Mouse (Mus musculus) ES-E14 (cell line): Measurements from ENCODE around the gene Rrbp1. TPM values are rescaled to one million over a fixed set of nuclear protein-coding genes. Genes with fewer than 3 reads are reported as not detected.

Experiments
- DNase-seq: peaks from one replicate; pipeline ENCODE4 v3.0.0-alpha.2; 2013; ENCODE audit warnings: low read depth, low spot score
- H3K27ac ChIP-seq: 2 replicates; pipeline ENCODE4 v1.5.1; 2012; ENCODE audit warnings: low read depth, mild to moderate bottlenecking, low read length, moderate library complexity, mixed read lengths; ENCODE audit not compliant: poor library complexity, insufficient read depth, severe bottlenecking
- H3K36me3 ChIP-seq: 2 replicates; pipeline ENCODE4 v1.6.1; 2012; ENCODE audit warnings: mild to moderate bottlenecking, low read length, moderate library complexity, mixed read lengths; ENCODE audit not compliant: control insufficient read depth, poor library complexity, insufficient read depth, severe bottlenecking
- H3K4me1 ChIP-seq, 2 experiments: fragments of 150-350 bp in 1 of 2; sonication (generic) in 1 of 2; 2 replicates each; pipeline ENCODE4 v1.6.1; 2012; ENCODE audit warnings: low read length in 2 of 2, mild to moderate bottlenecking in 1 of 2, mixed read lengths in 1 of 2; ENCODE audit not compliant: control insufficient read depth in 2 of 2, insufficient read depth in 2 of 2, poor library complexity in 1 of 2
- H3K4me3 ChIP-seq, 2 experiments: fragments of 150-350 bp in 1 of 2; sonication (generic) in 1 of 2; 2 replicates each; pipeline ENCODE4 v1.5.1; 2012; ENCODE audit warnings: low read length in 2 of 2, low read depth in 1 of 2, mild to moderate bottlenecking in 1 of 2, mixed read lengths in 1 of 2; ENCODE audit not compliant: insufficient read depth in 1 of 2, poor library complexity in 1 of 2, severe bottlenecking in 1 of 2
- H3K9ac ChIP-seq: 2 replicates; pipeline ENCODE4 v1.6.1; 2012; ENCODE audit warnings: low read depth, mild to moderate bottlenecking, low read length, mixed read lengths; ENCODE audit not compliant: poor library complexity, insufficient read depth, severe bottlenecking
- H3K9me3 ChIP-seq: fragments of 150-350 bp; sonication (generic); 2 replicates; pipeline ENCODE4 v1.6.1; 2012; ENCODE audit warnings: low read depth, mild to moderate bottlenecking, low read length; ENCODE audit not compliant: control insufficient read depth, insufficient read depth
- CHD2 ChIP-seq: IDR thresholded peaks from 2 replicates; pipeline ENCODE4 v1.6.1; 2014; ENCODE audit warnings: mild to moderate bottlenecking, low read depth, low read length, inconsistent platforms
- HCFC1 ChIP-seq: IDR thresholded peaks from 2 replicates; pipeline ENCODE4 v1.6.1; 2012; ENCODE audit warnings: low read length, inconsistent platforms, borderline replicate concordance; ENCODE audit not compliant: insufficient read depth
- MAFK ChIP-seq: IDR thresholded peaks from 2 replicates; pipeline ENCODE4 v1.6.1; 2014; ENCODE audit warnings: mild to moderate bottlenecking, low read depth, low read length, inconsistent platforms; ENCODE audit not compliant: insufficient read depth
- ZC3H11A ChIP-seq: IDR thresholded peaks from 2 replicates; pipeline ENCODE4 v1.6.1; 2012; ENCODE audit warnings: low read depth, mild to moderate bottlenecking, inconsistent platforms, low read length, borderline replicate concordance
- ZNF384 ChIP-seq: IDR thresholded peaks from 2 replicates; pipeline ENCODE4 v1.6.1; 2012; ENCODE audit warnings: low read depth, low read length, inconsistent platforms
- in situ Hi-C, 2 experiments: fragments of 600-800 bp; cut with MboI; formaldehyde crosslinking; loops; one replicate each; pipeline ENCODE4 v1.15.1; 2025; ENCODE audit warnings: low sequenced_read_pairs in 2 of 2, inconsistent platforms in 1 of 2; ENCODE audit not compliant: unreplicated experiment in 2 of 2
- total RNA-seq: library from RNA; depleted of rRNA; stranded (reverse); fragments of 300-350 nt; gene quantifications from 2 replicates; pipeline ENCODE4 v1.2.3, GENCODE M21; 2012

The Rrbp1 gene
- total RNA-seq, 1 experiment, result 251 TPM

DNA sequence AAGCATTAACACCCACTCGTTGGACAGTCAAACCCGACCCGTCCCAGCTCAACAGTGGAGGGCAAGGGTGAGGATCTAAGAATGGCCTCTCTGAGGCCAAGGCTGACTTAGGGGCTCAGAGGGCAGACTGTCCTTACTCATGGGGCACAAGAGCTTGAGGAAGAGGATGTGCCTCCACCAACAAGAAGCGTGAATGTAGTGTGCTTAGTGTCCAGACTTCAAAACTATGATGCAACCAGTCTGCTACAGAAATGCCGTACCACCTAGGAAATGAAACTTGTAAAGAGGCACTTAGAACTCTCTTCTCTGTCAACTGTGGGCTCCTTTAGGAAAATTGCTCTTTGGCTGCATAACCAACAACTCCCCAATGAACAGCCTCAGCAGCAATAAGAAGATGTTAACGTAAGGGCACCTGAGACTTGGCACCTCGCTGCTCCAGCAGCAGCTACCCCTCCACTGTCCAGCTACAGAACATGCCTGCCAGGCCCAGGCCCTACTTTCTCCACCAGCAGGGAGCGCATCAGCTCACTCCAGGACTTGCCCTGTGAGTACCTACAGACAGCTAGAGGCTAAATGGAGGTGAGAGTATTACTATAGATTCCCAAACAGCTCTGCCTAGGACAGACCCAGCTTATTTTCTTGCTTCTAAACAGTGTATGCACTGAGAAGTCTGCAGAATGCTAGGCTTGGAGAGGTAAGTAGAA is 32.5 kb downstream of the Rrbp1 start:
- Histone ChIP-seq H3K9me3 (no peaks in the 10 kb centered on the region), H3K9ac (no peak overlapping the region), H3K36me3 (peaks cover 20% of the 10 kb centered on the region; the same call in 1 of the 2 replicates), H3K27ac (no peak overlapping the region), H3K4me1 (0 out of 4 replicates have a peak, but pooled peaks cover 0 to 1% of the 10 kb centered on the region in 2 experiments), H3K4me3 (no peak overlapping the region)
- in situ Hi-C loops, result no loop called here
- DNase-seq, result no peak
- TF ChIP-seq ZNF384 (no peak), ZC3H11A (no peak), HCFC1 (no peak), MAFK (no peak), CHD2 (no peak)

DNA sequence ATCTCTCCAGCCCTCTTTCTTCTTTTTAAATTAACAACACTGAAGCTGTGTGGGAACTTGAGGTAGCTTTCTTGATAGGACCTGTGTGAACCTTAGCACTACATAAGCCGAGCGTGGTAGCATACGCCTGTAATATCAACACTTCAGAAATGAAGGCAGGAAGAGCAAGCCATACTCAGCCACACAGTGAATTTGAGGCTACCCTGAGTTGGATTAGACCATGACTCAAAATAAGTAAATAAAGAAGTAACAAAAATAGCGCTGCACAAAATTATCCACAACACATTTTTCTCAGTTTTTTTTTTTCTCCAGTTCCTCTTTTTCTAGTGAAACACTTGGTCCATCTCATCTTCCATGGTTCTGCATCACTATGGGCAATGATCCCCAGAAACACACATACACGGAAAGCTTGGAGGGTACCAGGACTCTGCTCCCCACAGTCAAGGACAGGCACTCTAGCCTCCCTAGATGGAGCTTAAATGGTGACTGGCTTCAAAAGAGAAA is 35.9 kb downstream of the Rrbp1 start:
- no peak overlapping the region for H3K4me3 ChIP-seq
- TF ChIP-seq HCFC1 (no peak), CHD2 (no peak), ZC3H11A (no peak), ZNF384 (no peak), MAFK (no peak)
- H3K27ac ChIP-seq, result no peak overlapping the region
- H3K36me3 ChIP-seq, result peaks cover 38% of the 10 kb centered on the region
- in situ Hi-C loops, result no loop called here
- DNase-seq, result no peak
- no peaks in the 10 kb centered on the region for H3K9me3 ChIP-seq
- H3K9ac ChIP-seq, result no peak overlapping the region
- no peaks in the 10 kb centered on the region for H3K4me1 ChIP-seq

DNA sequence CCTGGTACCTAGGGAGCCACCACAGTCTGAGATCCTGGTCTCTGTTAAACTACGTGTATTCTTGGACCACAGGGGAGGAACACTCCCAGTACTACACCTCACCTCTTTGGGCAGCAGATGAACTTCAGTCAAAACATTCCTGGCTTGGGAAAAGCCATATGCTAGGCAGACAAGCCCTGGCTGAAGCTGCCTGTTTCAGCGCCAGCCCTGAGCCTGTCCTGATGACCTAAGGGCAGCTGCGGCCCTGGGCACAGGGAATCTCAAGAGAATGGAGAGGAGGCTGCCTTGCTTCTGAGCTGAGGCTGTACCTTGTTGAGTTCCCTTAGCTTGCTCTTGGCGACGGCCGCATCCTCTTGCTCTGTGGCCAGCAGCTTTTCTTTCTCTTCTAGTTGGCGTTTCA is 37.9 kb downstream of the Rrbp1 start:
- no peak overlapping the region for H3K4me3 ChIP-seq
- H3K9ac ChIP-seq, result no peak overlapping the region
- in situ Hi-C loops, result no loop called here
- peaks cover 46% of the 10 kb centered on the region for H3K36me3 ChIP-seq
- no peak overlapping the region for H3K27ac ChIP-seq
- no peak for DNase-seq
- no peaks in the 10 kb centered on the region for H3K9me3 ChIP-seq
- no peaks in the 10 kb centered on the region for H3K4me1 ChIP-seq
- no peak for TF ChIP-seq CHD2
- no peak for TF ChIP-seq HCFC1
- TF ChIP-seq ZC3H11A, result no peak
- no peak for TF ChIP-seq ZNF384
- TF ChIP-seq MAFK, result no peak

DNA sequence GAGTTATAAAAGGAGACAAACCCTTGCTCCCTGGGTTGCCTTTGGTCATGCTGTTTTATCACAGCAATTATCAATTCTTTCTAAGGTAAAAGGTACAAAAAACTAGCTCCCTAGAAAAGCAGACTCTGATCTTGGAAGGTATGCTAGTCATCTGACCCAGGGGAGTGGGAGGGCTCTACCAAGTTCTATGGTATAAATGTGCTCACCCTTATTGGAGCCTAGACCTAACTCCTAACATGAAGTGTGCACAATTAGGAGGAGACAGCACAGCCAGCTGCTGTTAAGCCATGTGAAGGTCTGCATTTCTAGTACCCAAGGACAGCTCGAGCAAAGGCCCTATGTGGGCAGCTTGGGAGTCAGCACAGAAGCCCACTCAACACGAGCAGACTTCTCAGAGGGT is 39.2 kb downstream of the Rrbp1 start:
- peaks cover 53% of the 10 kb centered on the region for H3K36me3 ChIP-seq
- no peak overlapping the region for H3K27ac ChIP-seq
- H3K9ac ChIP-seq, result no peak overlapping the region
- H3K4me3 ChIP-seq, result no peak overlapping the region
- no peaks in the 10 kb centered on the region for H3K9me3 ChIP-seq
- no peak for DNase-seq
- in situ Hi-C loops, result no loop called here
- no peak for TF ChIP-seq CHD2
- TF ChIP-seq MAFK, result no peak
- no peak for TF ChIP-seq HCFC1
- no peak for TF ChIP-seq ZC3H11A
- TF ChIP-seq ZNF384, result no peak
- no peaks in the 10 kb centered on the region for H3K4me1 ChIP-seq
